In genomic region chr11:94236074-94236473, GRCm38 (mm10) we compare ENCODE assay signal across 8 mouse cellular contexts. TPM values are rescaled to one million over a fixed set of nuclear protein-coding genes. Genes with fewer than 3 reads are reported as not detected.
DNase-seq lines count a peak whose midpoint lies in the region; ATAC-seq and TF ChIP-seq lines count a peak whose summit lies in the region.

No protein-coding gene starts in this region.

- peaks cover 10% of the 10 kb centered on the region for H3K4me1 ChIP-seq in forebrain, embryonic 16.5 days (replicated peaks; ENCODE audit: control insufficient read depth, insufficient read depth, low read length)
- peaks cover 7% of the 10 kb centered on the region; the same call in 1 of the 2 replicates for H3K4me1 ChIP-seq in lung, adult 2 months (ENCODE audit: control insufficient read depth, insufficient read depth, low read length)
- H3K4me1 ChIP-seq in neural tube, embryonic 15.5 days: peaks cover 14% of the 10 kb centered on the region

- no peak for TF ChIP-seq POLR2A in lung, adult 2 months (IDR thresholded peaks at IDR 0.05; ENCODE audit: borderline replicate concordance, extremely low read depth, low read depth, low read length)

- H3K36me3 ChIP-seq in forebrain, embryonic 16.5 days (ENCODE audit: control insufficient read depth, insufficient read depth): no peaks in the 10 kb centered on the region
- no peaks in the 10 kb centered on the region for H3K36me3 ChIP-seq in neural tube, embryonic 15.5 days

- H3K4me2 ChIP-seq in forebrain, embryonic 16.5 days (ENCODE audit: low read length): no peak overlapping the region
- peak overlapping the region; percentile 19; the same call in 1 of the 2 replicates for H3K4me2 ChIP-seq in neural tube, embryonic 15.5 days

- peak; percentile 93 for TF ChIP-seq CTCF in layer of hippocampus, adult 2 months (conservative IDR thresholded peaks at IDR 0.05)
- peak; percentile 92 for TF ChIP-seq CTCF in lung, adult 2 months (IDR thresholded peaks at IDR 0.05; ENCODE audit: insufficient read depth, low read length)

- 22% methylated on average over 3 of the region's 3 CpGs for WGBS in forebrain, embryonic 16.5 days
- WGBS in lung, adult 2 months: 35% methylated on average over 3 of the region's 3 CpGs
- WGBS in neural tube, embryonic 15.5 days: 23% methylated on average over 3 of the region's 3 CpGs

- H3K9me3 ChIP-seq in forebrain, embryonic 16.5 days (ENCODE audit: control insufficient read depth, low read length): no peaks in the 10 kb centered on the region
- H3K9me3 ChIP-seq in neural tube, embryonic 15.5 days (replicated peaks): no peaks in the 10 kb centered on the region

- peak overlapping the region; percentile 52 for H3K9ac ChIP-seq in forebrain, embryonic 16.5 days (replicated peaks; ENCODE audit: low read depth, low read length)
- no peak overlapping the region; the same call in 1 of the 2 replicates for H3K9ac ChIP-seq in neural tube, embryonic 15.5 days (replicated peaks)

- peak; percentile 96 for ATAC-seq in forebrain, embryonic 16.5 days
- ATAC-seq in neural tube, embryonic 15.5 days (ENCODE audit: low FRiP score): peak; percentile 89

- H3K4me3 ChIP-seq in forebrain, embryonic 16.5 days (replicated peaks; ENCODE audit: low read length): no peak overlapping the region
- peak overlapping the region; percentile 27; the same call in 1 of the 2 replicates for H3K4me3 ChIP-seq in layer of hippocampus, adult 2 months
- no peak overlapping the region for H3K4me3 ChIP-seq in lung, adult 2 months (replicated peaks; ENCODE audit: extremely low read depth, low read depth, low read length)
- H3K4me3 ChIP-seq in neural tube, embryonic 15.5 days (replicated peaks): no peak overlapping the region

- peak overlapping the region; percentile 74 for H3K27ac ChIP-seq in forebrain, embryonic 16.5 days (ENCODE audit: low read length)
- peak overlapping the region; percentile 80 for H3K27ac ChIP-seq in layer of hippocampus, adult 2 months
- peak overlapping the region; percentile 72 for H3K27ac ChIP-seq in neural tube, embryonic 15.5 days (replicated peaks)

- DNase-seq in MN1 (ENCODE audit: low spot score): peak; percentile 81
- peak; percentile 84 for DNase-seq in cerebellum, adult 11-12 months
- peak; percentile 76 for DNase-seq in heart, postnatal 4 days
- DNase-seq in layer of hippocampus, adult 2 months (ENCODE audit: low spot score in 2 of 2): peak; percentile 73 to 86
- DNase-seq in lung, adult 2 months: peak; percentile 50
- DNase-seq in thymus, postnatal 10 days (ENCODE audit: low spot score in 2 of 2): peak; percentile 39 to 63

- no peaks in the 10 kb centered on the region for H3K27me3 ChIP-seq in forebrain, embryonic 16.5 days (replicated peaks; ENCODE audit: control insufficient read depth, insufficient read depth, low read length)
- H3K27me3 ChIP-seq in neural tube, embryonic 15.5 days (replicated peaks): no peaks in the 10 kb centered on the region

RNA-seq across cellular contexts. Expression of gene Wfikkn2, which starts 9.7 kb away (rescaled TPM):
- polyA plus RNA-seq in forebrain, embryonic 16.5 days (2015; fragmentation: Nextera tagmentation; extraction: Ambion mirVana): 3.5 and 5.3 TPM in 2 replicates
- 1 to 10 TPM; 2.0 TPM for total RNA-seq in heart, postnatal 4 days (2021)
- total RNA-seq in layer of hippocampus, adult 2 months (2021): under 1 TPM; 0.49 to 0.72 TPM
- 1.4 and 1.7 TPM in 2 replicates for polyA plus RNA-seq in lung, adult 2 months (2012; rRNA removed)
- 3.2 and 5.5 TPM in 2 replicates for polyA plus RNA-seq in neural tube, embryonic 15.5 days (2015; fragmentation: Nextera tagmentation; extraction: Ambion mirVana)

RNA-seq across cellular contexts. Expression of gene Tob1, which starts 24.8 kb away (rescaled TPM):
- polyA plus RNA-seq in forebrain, embryonic 16.5 days (2015; fragmentation: Nextera tagmentation; extraction: Ambion mirVana): 35.1 and 46.0 TPM in 2 replicates
- total RNA-seq in heart, postnatal 4 days (2021): 10 to 100 TPM; 62.2 to 69.9 TPM
- 10 to 100 TPM; 36.6 to 39.2 TPM for total RNA-seq in layer of hippocampus, adult 2 months (2021)
- 27.9 and 37.2 TPM in 2 replicates for polyA plus RNA-seq in lung, adult 2 months (2012; rRNA removed)
- 28.3 and 31.4 TPM in 2 replicates for polyA plus RNA-seq in neural tube, embryonic 15.5 days (2015; fragmentation: Nextera tagmentation; extraction: Ambion mirVana)

RNA-seq across cellular contexts. Expression of gene Gm21885, which starts 45.6 kb away (rescaled TPM):
- polyA plus RNA-seq in forebrain, embryonic 16.5 days (2015; fragmentation: Nextera tagmentation; extraction: Ambion mirVana): 0.38 and 0.66 TPM in 2 replicates
- not detected for total RNA-seq in heart, postnatal 4 days (2021)
- total RNA-seq in layer of hippocampus, adult 2 months (2021): not detected
- polyA plus RNA-seq in lung, adult 2 months (2012; rRNA removed): not detected in 2 replicates
- polyA plus RNA-seq in neural tube, embryonic 15.5 days (2015; fragmentation: Nextera tagmentation; extraction: Ambion mirVana): not detected in 2 replicates
